Mouse (Mus musculus): ENCODE measurements around the gene Nlgn3. TPM values are rescaled to one million over a fixed set of nuclear protein-coding genes. Genes with fewer than 3 reads are reported as not detected.

Nlgn3 gene
- polyA plus RNA-seq, 1 experiment from 2014 or later = 11.1 TPM

GRCm38 (mm10) chrX:101282813-101283212 is 16.2 kb upstream of the Nlgn3 start:
- Histone ChIP-seq H3K36me3 (replicated peaks) (peaks cover 99% of the 10 kb centered on the region), H3K4me1 (no peaks in the 10 kb centered on the region), H3K27ac (no peak overlapping the region), H3K4me3 (no peak overlapping the region), H3K9me3 (no peaks in the 10 kb centered on the region), H3K27me3 (ENCODE audit: poor library complexity, severe bottlenecking) (peaks cover 76% of the 10 kb centered on the region)
- WGBS = 91% methylated on average over 6 of the region's 6 CpGs
- DNase-seq (ENCODE audit: extremely low spot score, low spot score) = no peak

GRCm38 (mm10) chrX:101285534-101285933 is 13.4 kb upstream of the Nlgn3 start:
- Histone ChIP-seq H3K27me3 (ENCODE audit: poor library complexity, severe bottlenecking) (peaks cover 96% of the 10 kb centered on the region), H3K4me3 (no peak overlapping the region), H3K4me1 (no peaks in the 10 kb centered on the region), H3K27ac (no peak overlapping the region), H3K36me3 (replicated peaks) (peaks cover 99% of the 10 kb centered on the region), H3K9me3 (no peaks in the 10 kb centered on the region)
- DNase-seq (ENCODE audit: extremely low spot score, low spot score) = peak; percentile 37
- 33% methylated on average over 6 of the region's 6 CpGs for WGBS

DNA sequence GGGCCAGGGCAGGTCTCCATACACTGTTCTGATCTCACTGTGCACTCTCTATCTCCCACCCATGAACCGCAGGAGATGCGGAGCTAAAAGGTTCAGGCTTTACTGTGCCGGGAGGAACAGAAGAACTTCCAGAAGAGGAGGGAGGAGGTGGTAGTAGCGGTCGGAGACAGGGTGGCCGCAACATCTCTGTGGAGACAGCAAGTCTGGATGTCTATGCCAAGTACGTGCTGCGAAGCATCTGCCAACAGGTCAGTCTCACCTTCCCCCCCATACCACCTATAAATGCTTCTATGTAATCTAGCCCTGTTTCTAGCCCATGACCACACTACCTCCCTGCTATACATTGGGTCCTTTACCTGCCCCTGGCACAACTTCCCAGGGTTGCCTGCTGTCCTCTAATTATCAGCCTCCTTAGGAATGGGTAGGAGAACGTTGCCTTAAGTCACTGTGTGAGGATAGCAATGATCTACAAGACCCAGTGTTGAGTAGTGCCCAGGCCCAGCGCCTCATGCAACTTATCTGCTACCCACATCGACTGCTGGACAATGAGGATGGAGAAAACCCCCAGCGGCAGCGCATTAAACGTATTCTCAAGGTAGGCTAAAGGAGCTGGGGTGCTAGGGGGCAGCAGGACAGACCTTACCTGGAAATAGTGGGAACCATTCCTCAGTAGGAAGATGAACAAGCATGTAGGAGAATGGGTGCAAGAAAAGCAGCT is 12.9 kb upstream of the Nlgn3 start:
- DNase-seq (ENCODE audit: extremely low spot score, low spot score) = no peak
- H3K27me3 ChIP-seq (ENCODE audit: poor library complexity, severe bottlenecking) = peaks cover 94% of the 10 kb centered on the region
- no peak overlapping the region for H3K4me3 ChIP-seq
- WGBS = 93% methylated on average over 14 of the region's 14 CpGs
- H3K27ac ChIP-seq = no peak overlapping the region
- no peaks in the 10 kb centered on the region for H3K4me1 ChIP-seq
- no peaks in the 10 kb centered on the region for H3K9me3 ChIP-seq
- peaks cover 99% of the 10 kb centered on the region for H3K36me3 ChIP-seq (replicated peaks)

DNA sequence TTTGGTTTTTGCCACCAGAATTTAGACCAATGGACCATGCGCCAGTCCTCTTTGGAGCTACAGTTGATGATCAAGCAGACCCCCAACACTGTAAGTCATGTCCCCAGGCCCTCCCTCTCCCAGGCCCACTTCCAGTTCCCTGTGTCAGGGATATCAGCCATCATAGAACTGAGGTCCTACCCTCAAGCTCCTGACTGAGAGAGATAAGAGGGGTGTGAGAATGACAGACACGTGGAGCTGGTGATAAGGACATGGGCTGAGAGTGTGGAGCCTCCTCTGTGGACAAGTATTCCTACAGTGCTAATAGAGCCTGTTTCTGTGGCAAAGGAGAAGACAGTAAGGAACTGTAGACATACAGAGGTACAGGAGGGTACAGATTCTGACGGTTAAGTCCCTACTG is 11.4 kb upstream of the Nlgn3 start:
- peaks cover 99% of the 10 kb centered on the region for H3K36me3 ChIP-seq (replicated peaks)
- WGBS = 88% methylated on average over 3 of the region's 3 CpGs

GRCm38 (mm10) chrX:101288432-101288831 is 10.5 kb upstream of the Nlgn3 start:
- no peaks in the 10 kb centered on the region for H3K9me3 ChIP-seq
- H3K27me3 ChIP-seq (ENCODE audit: poor library complexity, severe bottlenecking) = peaks cover 94% of the 10 kb centered on the region
- H3K36me3 ChIP-seq (replicated peaks) = peaks cover 99% of the 10 kb centered on the region
- H3K27ac ChIP-seq = no peak overlapping the region
- H3K4me1 ChIP-seq = no peaks in the 10 kb centered on the region
- H3K4me3 ChIP-seq = no peak overlapping the region
- DNase-seq (ENCODE audit: extremely low spot score, low spot score) = no peak
- 93% methylated on average over 6 of the region's 6 CpGs for WGBS

More for the DNA sequence above, 11.4 kb upstream of the Nlgn3 start:
- peaks cover 94% of the 10 kb centered on the region for H3K27me3 ChIP-seq (ENCODE audit: poor library complexity, severe bottlenecking)
- H3K4me1 ChIP-seq = no peaks in the 10 kb centered on the region
- H3K9me3 ChIP-seq = no peaks in the 10 kb centered on the region
- H3K27ac ChIP-seq = no peak overlapping the region
- DNase-seq (ENCODE audit: extremely low spot score, low spot score) = no peak
- H3K4me3 ChIP-seq = no peak overlapping the region

DNA sequence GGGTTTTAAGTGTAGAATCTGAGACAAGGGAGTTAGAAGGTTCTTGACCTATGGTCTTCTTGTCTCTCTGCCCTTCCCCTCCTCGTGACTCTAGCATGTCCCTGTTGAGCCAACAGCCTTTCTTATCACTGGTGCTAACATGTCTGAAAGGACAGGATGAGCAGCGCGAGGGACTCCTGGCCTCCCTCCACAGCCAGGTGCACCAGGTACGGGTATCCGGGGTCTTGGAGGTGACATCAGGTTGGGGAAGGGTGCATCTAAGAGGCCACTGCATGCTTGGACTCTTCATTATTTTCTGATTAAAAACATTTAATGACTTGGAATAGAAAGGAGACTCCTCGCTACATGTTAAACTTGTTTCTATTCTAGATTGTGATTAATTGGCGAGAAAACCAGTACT is 9.9 kb upstream of the Nlgn3 start:
- DNase-seq (ENCODE audit: extremely low spot score, low spot score) = no peak
- no peak overlapping the region for H3K27ac ChIP-seq
- H3K4me1 ChIP-seq = no peaks in the 10 kb centered on the region
- WGBS = 92% methylated on average over 7 of the region's 7 CpGs
- peaks cover 94% of the 10 kb centered on the region for H3K27me3 ChIP-seq (ENCODE audit: poor library complexity, severe bottlenecking)
- H3K36me3 ChIP-seq (replicated peaks) = peaks cover 99% of the 10 kb centered on the region
- H3K4me3 ChIP-seq = no peak overlapping the region
- H3K9me3 ChIP-seq = no peaks in the 10 kb centered on the region

- H3K27me3 ChIP-seq (ENCODE audit: poor library complexity, severe bottlenecking) = peaks cover 94% of the 10 kb centered on the region
- 86% methylated on average over 10 of the region's 10 CpGs for WGBS
- no peak overlapping the region for H3K4me3 ChIP-seq
- no peak overlapping the region for H3K27ac ChIP-seq
- no peaks in the 10 kb centered on the region for H3K4me1 ChIP-seq
- peaks cover 99% of the 10 kb centered on the region for H3K36me3 ChIP-seq (replicated peaks)
- no peaks in the 10 kb centered on the region for H3K9me3 ChIP-seq
- no peak for DNase-seq (ENCODE audit: extremely low spot score, low spot score)
Measured at GRCm38 (mm10) chrX:101290111-101290510, 8.9 kb upstream of the Nlgn3 start.

DNA sequence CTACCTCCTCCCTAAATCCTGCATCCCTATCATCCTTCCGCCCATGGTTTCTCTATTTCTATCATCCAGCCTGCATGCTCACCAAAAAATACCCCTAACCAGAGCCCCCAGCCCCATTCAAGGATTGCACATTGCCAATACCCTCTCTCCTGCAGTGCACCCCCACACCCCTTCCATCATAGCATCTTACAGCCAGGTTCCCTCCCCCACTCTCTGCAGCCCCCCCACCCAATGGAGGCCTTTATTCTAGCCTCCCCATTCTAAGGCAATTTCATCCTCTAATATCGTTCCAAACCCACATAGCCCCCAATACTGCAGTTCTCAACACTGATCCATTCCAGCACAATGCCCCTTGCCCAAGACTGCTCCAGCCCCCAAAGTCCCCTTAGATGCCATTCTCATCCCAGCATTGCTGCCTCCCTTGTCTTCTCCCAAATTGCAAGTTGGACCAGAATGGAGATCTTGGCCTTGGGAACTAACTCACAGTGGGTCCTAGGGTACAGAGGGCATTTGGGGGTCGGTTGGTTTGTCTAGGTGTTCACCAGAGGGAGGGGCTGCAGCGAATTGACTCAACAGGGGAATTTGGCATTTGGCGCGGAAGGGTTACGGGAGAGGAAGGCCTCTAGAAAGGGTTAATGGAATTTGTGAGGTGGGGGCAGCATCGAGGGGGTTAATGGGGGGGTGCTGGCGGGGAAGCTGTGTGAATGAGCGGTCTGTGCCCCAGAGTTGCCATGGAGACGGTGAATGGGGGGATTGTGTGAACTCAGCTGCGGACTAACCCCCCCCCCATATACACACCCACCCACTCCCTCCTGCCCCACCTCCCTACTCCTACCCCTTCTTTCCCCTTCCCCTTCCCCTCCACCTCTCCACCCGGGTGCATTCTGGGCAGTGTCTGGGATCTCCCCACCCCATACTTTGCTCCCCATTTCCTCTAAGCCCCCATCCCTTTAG is 782 bp downstream of the Nlgn3 start:
- Histone ChIP-seq H3K27ac (peak overlapping the region; percentile 85), H3K36me3 (replicated peaks) (peaks cover 32% of the 10 kb centered on the region), H3K27me3 (ENCODE audit: poor library complexity, severe bottlenecking) (peaks cover 99% of the 10 kb centered on the region), H3K4me1 (peaks cover 63% of the 10 kb centered on the region), H3K9me3 (no peaks in the 10 kb centered on the region), H3K4me3 (peak overlapping the region; percentile 52)
- peak; percentile 67 for DNase-seq (ENCODE audit: extremely low spot score, low spot score)
- 19% methylated on average over 11 of the region's 13 CpGs for WGBS

- H3K27me3 ChIP-seq (ENCODE audit: poor library complexity, severe bottlenecking) = peaks cover 100% of the 10 kb centered on the region
- H3K36me3 ChIP-seq (replicated peaks) = peaks cover 25% of the 10 kb centered on the region
- peaks cover 67% of the 10 kb centered on the region for H3K4me1 ChIP-seq
- WGBS = 40% methylated on average over 13 of the region's 13 CpGs
- H3K4me3 ChIP-seq = peak overlapping the region; percentile 52
- H3K9me3 ChIP-seq = no peaks in the 10 kb centered on the region
- DNase-seq (ENCODE audit: extremely low spot score, low spot score) = no peak
- H3K27ac ChIP-seq = peak overlapping the region; percentile 85
Measured at GRCm38 (mm10) chrX:101300427-101301030, 1.6 kb downstream of the Nlgn3 start.

GRCm38 (mm10) chrX:101301654-101302053 is 2.7 kb downstream of the Nlgn3 start:
- Histone ChIP-seq H3K4me3 (peak overlapping the region; percentile 52; the same call in 1 of the 2 replicates), H3K27me3 (ENCODE audit: poor library complexity, severe bottlenecking) (peaks cover 100% of the 10 kb centered on the region), H3K27ac (peak overlapping the region; percentile 85), H3K4me1 (peaks cover 67% of the 10 kb centered on the region), H3K9me3 (no peaks in the 10 kb centered on the region), H3K36me3 (replicated peaks) (peaks cover 14% of the 10 kb centered on the region)
- DNase-seq (ENCODE audit: extremely low spot score, low spot score) = no peak
- WGBS = 72% methylated on average over 9 of the region's 9 CpGs

- WGBS = 42% methylated on average over 2 of the region's 2 CpGs
- no peak for DNase-seq (ENCODE audit: extremely low spot score, low spot score)
- H3K27ac ChIP-seq = 0 out of 2 replicates have a peak overlapping the region, but pooled peaks have one; percentile 60
- H3K36me3 ChIP-seq (replicated peaks) = no peaks in the 10 kb centered on the region; the same call in 1 of the 2 replicates
- H3K27me3 ChIP-seq (ENCODE audit: poor library complexity, severe bottlenecking) = peaks cover 100% of the 10 kb centered on the region
- H3K4me3 ChIP-seq = no peak overlapping the region
- H3K9me3 ChIP-seq = no peaks in the 10 kb centered on the region
- peaks cover 56% of the 10 kb centered on the region for H3K4me1 ChIP-seq
Measured at GRCm38 (mm10) chrX:101304646-101305045, 5.7 kb downstream of the Nlgn3 start.

DNA sequence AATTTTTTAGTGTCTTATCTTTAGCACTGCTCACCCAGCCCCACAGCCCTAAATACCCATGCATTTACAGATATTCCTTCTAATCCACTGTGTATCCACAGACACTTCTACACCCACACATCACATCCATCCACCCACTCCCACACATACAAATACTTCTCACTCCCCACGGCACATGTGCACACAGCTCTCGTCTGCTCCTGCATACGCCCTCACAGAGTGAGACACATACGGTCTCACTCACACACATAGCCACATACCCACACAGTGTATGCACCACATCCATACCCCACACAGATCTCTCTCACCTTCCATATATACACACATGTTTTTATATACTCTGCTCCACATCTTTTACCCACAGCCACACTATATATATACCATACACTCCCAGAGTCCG is 10.3 kb downstream of the Nlgn3 start:
- Histone ChIP-seq H3K4me3 (no peak overlapping the region), H3K36me3 (replicated peaks) (peaks cover 15% of the 10 kb centered on the region), H3K9me3 (no peaks in the 10 kb centered on the region), H3K27ac (no peak overlapping the region), H3K27me3 (ENCODE audit: poor library complexity, severe bottlenecking) (peaks cover 100% of the 10 kb centered on the region), H3K4me1 (peaks cover 23% of the 10 kb centered on the region)
- no peak for DNase-seq (ENCODE audit: extremely low spot score, low spot score)
- 95% methylated on average over 5 of the region's 5 CpGs for WGBS

Data from forebrain, embryonic 10.5 days (tissue).